Mouse (Mus musculus): ENCODE measurements around the gene Brsk2. TPM values are rescaled to one million over a fixed set of nuclear protein-coding genes. Genes with fewer than 3 reads are reported as not detected.

Gene Brsk2
- total RNA-seq, 1 experiment, result 2.9 TPM

- H3K27ac ChIP-seq (ENCODE audit: insufficient read depth, low read depth, low read length, poor library complexity, severe bottlenecking), result no peak overlapping the region
- in situ Hi-C loops (cut with MboI; ENCODE audit: low sequenced_read_pairs in 2 of 2, unreplicated experiment in 2 of 2), result no loop called here
- H3K4me3 ChIP-seq (ENCODE audit: insufficient read depth in 1 of 2, low read depth in 1 of 2, low read length in 2 of 2, poor library complexity in 1 of 2, severe bottlenecking in 1 of 2), result no peak overlapping the region
- TF ChIP-seq CHD2 (IDR thresholded peaks at IDR 0.05; ENCODE audit: low read depth, low read length), result no peak
- TF ChIP-seq ZC3H11A (IDR thresholded peaks at IDR 0.05; ENCODE audit: borderline replicate concordance, low read depth, low read length), result no peak
- TF ChIP-seq ZNF384 (IDR thresholded peaks at IDR 0.05; ENCODE audit: low read depth, low read length), result no peak
- TF ChIP-seq HCFC1 (IDR thresholded peaks at IDR 0.05; ENCODE audit: borderline replicate concordance, insufficient read depth, low read length), result no peak
- TF ChIP-seq MAFK (IDR thresholded peaks at IDR 0.05; ENCODE audit: insufficient read depth, low read depth, low read length), result no peak
- H3K9ac ChIP-seq (ENCODE audit: insufficient read depth, low read depth, low read length, poor library complexity, severe bottlenecking), result no peak overlapping the region
- no peak for DNase-seq (ENCODE audit: low read depth, low spot score)
- H3K4me1 ChIP-seq (ENCODE audit: control insufficient read depth in 2 of 2, insufficient read depth in 2 of 2, low read length in 2 of 2, poor library complexity in 1 of 2), result no peaks in the 10 kb centered on the region
- no peaks in the 10 kb centered on the region for H3K9me3 ChIP-seq (ENCODE audit: control insufficient read depth, insufficient read depth, low read depth, low read length)
- H3K36me3 ChIP-seq (ENCODE audit: control insufficient read depth, insufficient read depth, low read length, poor library complexity, severe bottlenecking), result no peaks in the 10 kb centered on the region
These were observed 38.8 kb downstream of the Brsk2 start for GRCm38 (mm10) chr7:141988314-141988806.

GRCm38 (mm10) chr7:141991183-141991582 is 41.6 kb downstream of the Brsk2 start:
- no peaks in the 10 kb centered on the region for H3K4me1 ChIP-seq (ENCODE audit: control insufficient read depth in 2 of 2, insufficient read depth in 2 of 2, low read length in 2 of 2, poor library complexity in 1 of 2)
- in situ Hi-C loops (cut with MboI; ENCODE audit: low sequenced_read_pairs in 2 of 2, unreplicated experiment in 2 of 2), result no loop called here

GRCm38 (mm10) chr7:141994121-141994520 is 44.6 kb downstream of the Brsk2 start:
- DNase-seq (ENCODE audit: low read depth, low spot score), result no peak
- no peaks in the 10 kb centered on the region for H3K9me3 ChIP-seq (ENCODE audit: control insufficient read depth, insufficient read depth, low read depth, low read length)
- H3K9ac ChIP-seq (ENCODE audit: insufficient read depth, low read depth, low read length, poor library complexity, severe bottlenecking), result no peak overlapping the region
- no peak overlapping the region for H3K27ac ChIP-seq (ENCODE audit: insufficient read depth, low read depth, low read length, poor library complexity, severe bottlenecking)
- in situ Hi-C loops (cut with MboI; ENCODE audit: low sequenced_read_pairs in 2 of 2, unreplicated experiment in 2 of 2), result no loop called here
- H3K4me1 ChIP-seq (ENCODE audit: control insufficient read depth in 2 of 2, insufficient read depth in 2 of 2, low read length in 2 of 2, poor library complexity in 1 of 2), result no peaks in the 10 kb centered on the region
- H3K36me3 ChIP-seq (ENCODE audit: control insufficient read depth, insufficient read depth, low read length, poor library complexity, severe bottlenecking), result no peaks in the 10 kb centered on the region
- no peak overlapping the region for H3K4me3 ChIP-seq (ENCODE audit: insufficient read depth in 1 of 2, low read depth in 1 of 2, low read length in 2 of 2, poor library complexity in 1 of 2, severe bottlenecking in 1 of 2)
- no peak for TF ChIP-seq CHD2 (IDR thresholded peaks at IDR 0.05; ENCODE audit: low read depth, low read length)
- no peak for TF ChIP-seq ZNF384 (IDR thresholded peaks at IDR 0.05; ENCODE audit: low read depth, low read length)
- TF ChIP-seq HCFC1 (IDR thresholded peaks at IDR 0.05; ENCODE audit: borderline replicate concordance, insufficient read depth, low read length), result no peak
- TF ChIP-seq MAFK (IDR thresholded peaks at IDR 0.05; ENCODE audit: insufficient read depth, low read depth, low read length), result no peak
- TF ChIP-seq ZC3H11A (IDR thresholded peaks at IDR 0.05; ENCODE audit: borderline replicate concordance, low read depth, low read length), result no peak

More at GRCm38 (mm10) chr7:141991183-141991582, 41.6 kb downstream of the Brsk2 start:
- Histone ChIP-seq H3K27ac (ENCODE audit: insufficient read depth, low read depth, low read length, poor library complexity, severe bottlenecking) (no peak overlapping the region), H3K9me3 (ENCODE audit: control insufficient read depth, insufficient read depth, low read depth, low read length) (no peaks in the 10 kb centered on the region), H3K4me3 (ENCODE audit: insufficient read depth in 1 of 2, low read depth in 1 of 2, low read length in 2 of 2, poor library complexity in 1 of 2, severe bottlenecking in 1 of 2) (no peak overlapping the region), H3K36me3 (ENCODE audit: control insufficient read depth, insufficient read depth, low read length, poor library complexity, severe bottlenecking) (no peaks in the 10 kb centered on the region), H3K9ac (ENCODE audit: insufficient read depth, low read depth, low read length, poor library complexity, severe bottlenecking) (no peak overlapping the region)
- TF ChIP-seq ZNF384 (IDR thresholded peaks at IDR 0.05; ENCODE audit: low read depth, low read length), result no peak
- no peak for TF ChIP-seq ZC3H11A (IDR thresholded peaks at IDR 0.05; ENCODE audit: borderline replicate concordance, low read depth, low read length)
- no peak for TF ChIP-seq CHD2 (IDR thresholded peaks at IDR 0.05; ENCODE audit: low read depth, low read length)
- no peak for TF ChIP-seq HCFC1 (IDR thresholded peaks at IDR 0.05; ENCODE audit: borderline replicate concordance, insufficient read depth, low read length)
- TF ChIP-seq MAFK (IDR thresholded peaks at IDR 0.05; ENCODE audit: insufficient read depth, low read depth, low read length), result no peak
- no peak for DNase-seq (ENCODE audit: low read depth, low spot score)

- Histone ChIP-seq H3K9ac (ENCODE audit: insufficient read depth, low read depth, low read length, poor library complexity, severe bottlenecking) (no peak overlapping the region), H3K27ac (ENCODE audit: insufficient read depth, low read depth, low read length, poor library complexity, severe bottlenecking) (no peak overlapping the region), H3K36me3 (ENCODE audit: control insufficient read depth, insufficient read depth, low read length, poor library complexity, severe bottlenecking) (no peaks in the 10 kb centered on the region), H3K4me3 (ENCODE audit: insufficient read depth in 1 of 2, low read depth in 1 of 2, low read length in 2 of 2, poor library complexity in 1 of 2, severe bottlenecking in 1 of 2) (no peak overlapping the region), H3K9me3 (ENCODE audit: control insufficient read depth, insufficient read depth, low read depth, low read length) (no peaks in the 10 kb centered on the region), H3K4me1 (ENCODE audit: control insufficient read depth in 2 of 2, insufficient read depth in 2 of 2, low read length in 2 of 2, poor library complexity in 1 of 2) (peaks cover 0 to 3% of the 10 kb centered on the region in 2 experiments; a peak in 1 of 4 replicates)
- TF ChIP-seq ZC3H11A (IDR thresholded peaks at IDR 0.05; ENCODE audit: borderline replicate concordance, low read depth, low read length), result no peak
- TF ChIP-seq HCFC1 (IDR thresholded peaks at IDR 0.05; ENCODE audit: borderline replicate concordance, insufficient read depth, low read length), result no peak
- TF ChIP-seq MAFK (IDR thresholded peaks at IDR 0.05; ENCODE audit: insufficient read depth, low read depth, low read length), result no peak
- in situ Hi-C loops (cut with MboI; ENCODE audit: low sequenced_read_pairs in 2 of 2, unreplicated experiment in 2 of 2), result no loop called here
- no peak for DNase-seq (ENCODE audit: low read depth, low spot score)
These were observed 51.1 kb downstream of the Brsk2 start for GRCm38 (mm10) chr7:142000661-142001060.
